Mouse (Mus musculus): ENCODE data around the gene Strn4. TPM values are rescaled to one million over a fixed set of nuclear protein-coding genes. Genes with fewer than 3 reads are reported as not detected.

The Strn4 gene
- polyA plus RNA-seq, 1 experiment from 2014 or later = 33.7 TPM

DNA sequence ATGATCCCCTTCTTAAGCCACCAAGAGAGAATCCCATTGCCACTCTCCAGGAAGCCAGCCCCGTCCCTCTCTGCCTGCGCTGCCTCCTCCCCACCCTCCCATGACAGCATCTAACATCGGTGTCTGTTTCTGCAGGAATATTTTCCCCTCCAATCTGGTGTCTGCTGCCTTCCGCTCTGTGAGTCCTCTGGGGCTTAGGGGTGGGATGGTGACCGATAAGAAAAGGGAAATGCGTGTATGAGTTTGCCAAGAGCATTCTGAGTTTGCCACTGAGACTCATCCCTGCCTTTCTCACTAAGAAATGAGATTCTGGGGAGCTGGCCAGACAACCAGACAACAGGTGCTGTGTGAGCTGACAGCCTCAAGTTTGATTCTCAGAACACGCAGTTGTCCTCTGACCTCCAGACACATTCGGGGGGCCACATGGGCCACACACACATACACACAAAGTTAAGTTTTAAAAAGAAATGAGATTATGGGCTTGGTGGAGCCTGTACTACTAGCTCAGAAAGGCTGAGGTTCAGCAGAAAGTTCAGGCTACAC is 30.1 kb upstream of the Strn4 start:
- 72% methylated on average over 8 of the region's 8 CpGs for WGBS
- no peak for ATAC-seq
- Histone ChIP-seq H3K9ac (ENCODE audit: low read depth, low read length) (no peak overlapping the region), H3K27ac (ENCODE audit: low read depth, low read length) (no peak overlapping the region), H3K4me1 (replicated peaks; ENCODE audit: control insufficient read depth, insufficient read depth, low read length) (peaks cover 8% of the 10 kb centered on the region), H3K36me3 (ENCODE audit: control insufficient read depth, insufficient read depth) (peaks cover 16% of the 10 kb centered on the region; the same call in 1 of the 2 replicates), H3K27me3 (replicated peaks; ENCODE audit: control insufficient read depth, insufficient read depth, low read length) (no peaks in the 10 kb centered on the region), H3K4me2 (replicated peaks; ENCODE audit: low read depth) (no peak overlapping the region), H3K4me3 (ENCODE audit: low read depth, low read length) (no peak overlapping the region), H3K9me3 (ENCODE audit: control insufficient read depth) (no peaks in the 10 kb centered on the region)
- no peak for TF ChIP-seq CTCF (IDR thresholded peaks at IDR 0.05; ENCODE audit: low read depth)

DNA sequence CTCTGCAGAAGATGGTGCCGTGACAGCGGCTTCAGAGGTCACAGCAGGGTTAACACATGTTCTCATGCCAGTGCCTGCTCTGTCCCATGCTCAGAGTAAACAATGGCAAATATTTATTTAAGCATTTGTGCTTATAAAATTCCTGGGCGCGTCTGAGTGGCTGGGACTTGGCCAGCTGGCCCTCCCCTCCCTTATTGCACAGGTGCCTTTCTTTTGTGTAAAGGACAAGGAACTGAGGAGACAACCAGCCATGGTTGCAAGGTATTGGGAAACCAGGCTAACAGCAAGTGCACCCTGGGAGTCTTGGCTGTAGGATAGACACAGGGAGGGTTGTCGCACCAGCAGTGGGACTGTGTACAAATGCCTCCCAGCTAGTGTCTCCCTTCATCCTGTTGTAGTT is 23.4 kb upstream of the Strn4 start:
- WGBS = 23% methylated on average over 5 of the region's 5 CpGs

DNA sequence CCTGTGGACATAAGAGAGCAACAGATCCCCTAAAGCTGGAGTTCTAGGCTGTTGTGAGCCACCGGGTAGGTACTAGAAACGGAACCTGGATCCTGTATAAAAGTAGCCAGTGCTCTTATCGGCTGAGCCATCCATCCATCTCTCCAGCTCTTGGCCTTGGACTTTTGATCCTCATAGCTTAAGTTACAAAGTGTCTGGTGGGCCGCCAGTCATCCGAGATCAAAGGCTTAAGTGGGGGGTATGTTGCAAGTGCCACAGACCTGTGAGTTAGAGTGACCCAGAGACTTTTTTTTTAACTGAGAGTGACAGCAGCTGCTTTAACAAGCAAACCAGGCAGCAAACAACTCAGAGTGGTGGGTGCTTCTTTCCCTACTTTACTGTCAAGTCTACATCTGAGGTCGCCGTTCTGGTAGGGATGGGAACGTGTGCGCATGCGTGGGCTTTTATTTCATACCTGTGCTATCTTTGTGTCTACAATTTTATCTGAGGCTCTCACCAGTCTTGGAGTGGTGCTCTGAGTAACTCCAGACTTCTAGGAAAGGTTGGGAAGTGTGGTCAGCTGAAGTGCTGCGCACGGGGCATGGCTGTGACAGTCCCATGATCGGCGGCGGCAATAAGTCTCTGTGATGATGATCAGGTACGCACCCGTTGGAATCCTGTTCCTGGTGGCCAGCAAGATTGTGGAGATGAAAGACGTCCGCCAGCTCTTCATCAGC is 22.5 kb upstream of the Strn4 start:
- Histone ChIP-seq H3K4me1 (replicated peaks; ENCODE audit: control insufficient read depth, insufficient read depth, low read length) (no peaks in the 10 kb centered on the region; the same call in 1 of the 2 replicates), H3K9ac (ENCODE audit: low read depth, low read length) (no peak overlapping the region), H3K36me3 (ENCODE audit: control insufficient read depth, insufficient read depth) (peaks cover 42% of the 10 kb centered on the region), H3K9me3 (ENCODE audit: control insufficient read depth) (no peaks in the 10 kb centered on the region), H3K27me3 (replicated peaks; ENCODE audit: control insufficient read depth, insufficient read depth, low read length) (no peaks in the 10 kb centered on the region), H3K4me2 (replicated peaks; ENCODE audit: low read depth) (0 out of 2 replicates have a peak overlapping the region, but pooled peaks have one; percentile 27), H3K4me3 (ENCODE audit: low read depth, low read length) (no peak overlapping the region), H3K27ac (ENCODE audit: low read depth, low read length) (no peak overlapping the region; the same call in 1 of the 2 replicates)
- TF ChIP-seq CTCF (IDR thresholded peaks at IDR 0.05; ENCODE audit: low read depth) = no peak
- WGBS = 67% methylated on average over 19 of the region's 19 CpGs
- peak; percentile 12; the same call in 1 of the 2 replicates for ATAC-seq

More for the DNA sequence above, 23.4 kb upstream of the Strn4 start:
- Histone ChIP-seq H3K27ac (ENCODE audit: low read depth, low read length) (peak overlapping the region; percentile 50), H3K4me3 (ENCODE audit: low read depth, low read length) (no peak overlapping the region), H3K27me3 (replicated peaks; ENCODE audit: control insufficient read depth, insufficient read depth, low read length) (no peaks in the 10 kb centered on the region), H3K9me3 (ENCODE audit: control insufficient read depth) (no peaks in the 10 kb centered on the region), H3K36me3 (ENCODE audit: control insufficient read depth, insufficient read depth) (peaks cover 33% of the 10 kb centered on the region; the same call in 1 of the 2 replicates), H3K4me2 (replicated peaks; ENCODE audit: low read depth) (no peak overlapping the region), H3K9ac (ENCODE audit: low read depth, low read length) (no peak overlapping the region), H3K4me1 (replicated peaks; ENCODE audit: control insufficient read depth, insufficient read depth, low read length) (no peaks in the 10 kb centered on the region; the same call in 1 of the 2 replicates)
- peak; percentile 75 for ATAC-seq
- TF ChIP-seq CTCF (IDR thresholded peaks at IDR 0.05; ENCODE audit: low read depth) = no peak

DNA sequence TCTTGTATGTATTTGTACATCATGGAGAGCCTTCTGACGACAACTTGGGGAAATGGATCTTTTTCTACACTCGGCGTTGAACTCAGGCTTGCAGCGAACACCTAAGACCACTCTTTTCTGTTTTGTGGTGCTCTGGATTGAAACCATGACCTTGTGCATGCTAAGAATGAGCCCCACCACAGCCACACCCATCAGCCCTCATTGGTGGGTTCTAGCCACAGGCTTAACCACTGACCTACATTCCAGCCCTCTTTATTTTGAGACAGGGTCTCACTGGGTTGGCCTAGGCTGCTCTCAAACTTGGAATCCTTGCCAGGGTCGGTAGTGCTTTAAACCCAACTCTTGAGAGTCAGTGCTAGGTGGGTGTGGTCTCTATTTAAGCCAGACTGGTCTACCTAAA is 20.8 kb upstream of the Strn4 start:
- Histone ChIP-seq H3K9ac (ENCODE audit: low read depth, low read length) (no peak overlapping the region), H3K36me3 (ENCODE audit: control insufficient read depth, insufficient read depth) (peaks cover 40% of the 10 kb centered on the region), H3K4me1 (replicated peaks; ENCODE audit: control insufficient read depth, insufficient read depth, low read length) (no peaks in the 10 kb centered on the region; the same call in 1 of the 2 replicates), H3K9me3 (ENCODE audit: control insufficient read depth) (no peaks in the 10 kb centered on the region), H3K4me2 (replicated peaks; ENCODE audit: low read depth) (no peak overlapping the region), H3K4me3 (ENCODE audit: low read depth, low read length) (no peak overlapping the region), H3K27ac (ENCODE audit: low read depth, low read length) (no peak overlapping the region), H3K27me3 (replicated peaks; ENCODE audit: control insufficient read depth, insufficient read depth, low read length) (no peaks in the 10 kb centered on the region)
- 90% methylated on average over 5 of the region's 5 CpGs for WGBS
- no peak for ATAC-seq
- TF ChIP-seq CTCF (IDR thresholded peaks at IDR 0.05; ENCODE audit: low read depth) = no peak

DNA sequence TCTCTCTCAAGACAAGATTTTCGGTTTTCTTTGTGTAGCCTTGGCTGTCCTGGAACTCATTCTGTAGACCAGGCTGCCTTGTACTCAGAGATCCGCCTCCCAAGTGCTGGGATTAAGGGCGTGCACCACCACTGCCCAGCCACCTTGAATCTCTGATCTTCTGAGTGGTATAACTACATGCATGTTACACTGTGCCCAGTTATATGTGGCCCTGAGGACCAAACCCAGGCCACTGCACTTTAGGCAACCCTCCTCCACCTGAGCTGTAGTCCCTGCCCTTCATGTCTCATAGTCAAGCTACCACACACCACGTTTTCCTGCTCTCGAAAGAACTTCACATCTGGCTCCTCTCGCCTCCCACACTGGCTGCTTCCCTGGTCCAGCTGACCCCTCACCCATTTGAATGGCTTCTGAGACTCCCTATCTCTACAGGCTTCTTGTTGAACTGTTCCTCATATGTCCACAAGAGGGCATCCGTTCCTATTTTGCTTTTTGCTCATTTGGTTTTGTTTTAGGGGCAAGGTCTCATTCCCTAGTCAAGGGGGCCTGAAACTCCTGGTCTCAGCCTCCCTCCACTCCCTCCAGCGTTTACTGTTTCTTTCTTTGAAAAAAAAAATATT is 11.2 kb upstream of the Strn4 start:
- WGBS = 31% methylated on average over 8 of the region's 8 CpGs
- H3K27me3 ChIP-seq (replicated peaks; ENCODE audit: control insufficient read depth, insufficient read depth, low read length) = no peaks in the 10 kb centered on the region
- no peaks in the 10 kb centered on the region for H3K9me3 ChIP-seq (ENCODE audit: control insufficient read depth)
- no peak for ATAC-seq
- H3K4me3 ChIP-seq (ENCODE audit: low read depth, low read length) = no peak overlapping the region
- H3K9ac ChIP-seq (ENCODE audit: low read depth, low read length) = no peak overlapping the region
- H3K36me3 ChIP-seq (ENCODE audit: control insufficient read depth, insufficient read depth) = no peaks in the 10 kb centered on the region
- TF ChIP-seq CTCF (IDR thresholded peaks at IDR 0.05; ENCODE audit: low read depth) = peak; percentile 80
- no peaks in the 10 kb centered on the region for H3K4me1 ChIP-seq (replicated peaks; ENCODE audit: control insufficient read depth, insufficient read depth, low read length)
- H3K27ac ChIP-seq (ENCODE audit: low read depth, low read length) = no peak overlapping the region
- H3K4me2 ChIP-seq (replicated peaks; ENCODE audit: low read depth) = no peak overlapping the region

DNA sequence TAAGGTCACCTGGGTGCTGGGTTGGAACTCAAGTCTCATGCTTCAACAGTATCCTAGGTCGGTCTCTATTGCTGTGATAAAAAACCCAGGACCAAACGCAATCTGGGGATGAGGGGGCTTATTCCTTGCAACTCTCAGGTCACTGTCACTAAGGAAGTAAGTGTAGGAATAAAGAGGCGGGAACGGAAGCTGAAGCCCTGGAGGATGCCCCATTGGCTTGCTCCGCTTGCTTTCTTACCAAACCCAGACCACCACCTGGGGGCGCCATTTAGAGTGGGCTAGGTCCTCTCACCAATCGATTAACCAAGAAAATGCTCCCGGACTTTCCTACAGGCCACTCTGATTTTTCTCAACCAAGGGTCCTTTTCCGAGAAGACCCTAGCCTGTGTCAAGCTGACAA is 7.8 kb upstream of the Strn4 start:
- no peak for ATAC-seq
- Histone ChIP-seq H3K27ac (ENCODE audit: low read depth, low read length) (no peak overlapping the region), H3K4me3 (ENCODE audit: low read depth, low read length) (no peak overlapping the region), H3K4me2 (replicated peaks; ENCODE audit: low read depth) (no peak overlapping the region), H3K9me3 (ENCODE audit: control insufficient read depth) (no peaks in the 10 kb centered on the region), H3K36me3 (ENCODE audit: control insufficient read depth, insufficient read depth) (peaks cover 7% of the 10 kb centered on the region; the same call in 1 of the 2 replicates), H3K27me3 (replicated peaks; ENCODE audit: control insufficient read depth, insufficient read depth, low read length) (no peaks in the 10 kb centered on the region; the same call in 1 of the 2 replicates), H3K4me1 (replicated peaks; ENCODE audit: control insufficient read depth, insufficient read depth, low read length) (no peaks in the 10 kb centered on the region; the same call in 1 of the 2 replicates), H3K9ac (ENCODE audit: low read depth, low read length) (no peak overlapping the region)
- 86% methylated on average over 9 of the region's 9 CpGs for WGBS
- TF ChIP-seq CTCF (IDR thresholded peaks at IDR 0.05; ENCODE audit: low read depth) = peak; percentile 45

Data from intestine, postnatal 0 days (tissue).